Mouse (Mus musculus) testis, adult 2 months (tissue): ENCODE measurements at regions not wholly inside any gene's neighbourhood (a gene's known extent, or its start where the extent isn't known, plus 50 kb on each side); places are given as distances from the start of the nearest gene placed in this dataset.

Source experiments
- H3K27ac ChIP-seq: fragments of 200-500 bp; 2 replicates; pipeline ENCODE4 v1.5.1; 2012; ENCODE audit warnings: low read depth, low read length; ENCODE audit not compliant: control insufficient read depth, insufficient read depth
- H3K27me3 ChIP-seq: fragments of 200-500 bp; 2 replicates; pipeline ENCODE4 v1.6.1; 2012; ENCODE audit warnings: mild to moderate bottlenecking, low read length, moderate library complexity; ENCODE audit not compliant: control insufficient read depth, insufficient read depth
- H3K36me3 ChIP-seq: fragments of 200-500 bp; 2 replicates; pipeline ENCODE4 v1.6.1; 2012; ENCODE audit warnings: mild to moderate bottlenecking, low read length; ENCODE audit not compliant: control insufficient read depth, insufficient read depth
- H3K4me1 ChIP-seq: fragments of 200-500 bp; 2 replicates; pipeline ENCODE4 v1.6.1; 2012; ENCODE audit warnings: low read length; ENCODE audit not compliant: control insufficient read depth, insufficient read depth
- H3K4me3 ChIP-seq: fragments of 200-500 bp; 2 replicates; pipeline ENCODE4 v1.5.1; 2012; ENCODE audit warnings: low read depth, mild to moderate bottlenecking, low read length, moderate library complexity, mixed read lengths; ENCODE audit not compliant: control insufficient read depth
- CTCF ChIP-seq: fragments of 200-500 bp; IDR thresholded peaks from 2 replicates; pipeline ENCODE4 v1.5.1; 2012; ENCODE audit warnings: low read depth, mild to moderate bottlenecking, inconsistent platforms, low read length, moderate library complexity; ENCODE audit not compliant: control insufficient read depth, insufficient read depth, insufficient replicate concordance
- POLR2A ChIP-seq: fragments of 200-500 bp; IDR thresholded peaks from 2 replicates; pipeline ENCODE4 v1.6.1; 2012; ENCODE audit warnings: low read depth, mild to moderate bottlenecking, inconsistent platforms, low read length, moderate library complexity; ENCODE audit not compliant: control insufficient read depth

- H3K4me1 ChIP-seq = no peaks in the 10 kb centered on the region; the same call in 1 of the 2 replicates
- TF ChIP-seq CTCF (no peak), POLR2A (no peak)
- H3K27ac ChIP-seq = no peak overlapping the region
- H3K36me3 ChIP-seq = no peaks in the 10 kb centered on the region
- H3K27me3 ChIP-seq = no peaks in the 10 kb centered on the region
- no peak overlapping the region for H3K4me3 ChIP-seq
These were observed 1491.9 kb upstream of the Gm6569 start for GRCm38 (mm10) chr15:72342504-72342903.

GRCm38 (mm10) chr15:72343794-72344193 lies 1490.6 kb upstream of the Gm6569 start:
- no peak overlapping the region for H3K27ac ChIP-seq
- no peak overlapping the region for H3K4me3 ChIP-seq
- no peaks in the 10 kb centered on the region for H3K36me3 ChIP-seq
- no peak for TF ChIP-seq POLR2A
- H3K4me1 ChIP-seq = no peaks in the 10 kb centered on the region; the same call in 1 of the 2 replicates
- H3K27me3 ChIP-seq = no peaks in the 10 kb centered on the region

- H3K27me3 ChIP-seq = no peaks in the 10 kb centered on the region
- H3K4me1 ChIP-seq = no peaks in the 10 kb centered on the region
- no peak for TF ChIP-seq CTCF
- no peak for TF ChIP-seq POLR2A
- no peak overlapping the region for H3K27ac ChIP-seq
- H3K4me3 ChIP-seq = no peak overlapping the region
- no peaks in the 10 kb centered on the region for H3K36me3 ChIP-seq
These were observed 1481.0 kb upstream of the Gm6569 start for GRCm38 (mm10) chr15:72353371-72353770.

- no peaks in the 10 kb centered on the region for H3K36me3 ChIP-seq
- no peak overlapping the region for H3K27ac ChIP-seq
- TF ChIP-seq POLR2A (no peak), CTCF (no peak)
- H3K4me1 ChIP-seq = no peaks in the 10 kb centered on the region
- H3K4me3 ChIP-seq = no peak overlapping the region
- H3K27me3 ChIP-seq = no peaks in the 10 kb centered on the region
These were observed 1478.7 kb upstream of the Gm6569 start for GRCm38 (mm10) chr15:72355626-72356025.

GRCm38 (mm10) chr15:72359636-72360035 lies 1474.7 kb upstream of the Gm6569 start:
- Histone ChIP-seq H3K4me3 (no peak overlapping the region), H3K27ac (no peak overlapping the region), H3K27me3 (no peaks in the 10 kb centered on the region), H3K36me3 (no peaks in the 10 kb centered on the region), H3K4me1 (no peaks in the 10 kb centered on the region)
- TF ChIP-seq POLR2A (no peak), CTCF (no peak)

DNA sequence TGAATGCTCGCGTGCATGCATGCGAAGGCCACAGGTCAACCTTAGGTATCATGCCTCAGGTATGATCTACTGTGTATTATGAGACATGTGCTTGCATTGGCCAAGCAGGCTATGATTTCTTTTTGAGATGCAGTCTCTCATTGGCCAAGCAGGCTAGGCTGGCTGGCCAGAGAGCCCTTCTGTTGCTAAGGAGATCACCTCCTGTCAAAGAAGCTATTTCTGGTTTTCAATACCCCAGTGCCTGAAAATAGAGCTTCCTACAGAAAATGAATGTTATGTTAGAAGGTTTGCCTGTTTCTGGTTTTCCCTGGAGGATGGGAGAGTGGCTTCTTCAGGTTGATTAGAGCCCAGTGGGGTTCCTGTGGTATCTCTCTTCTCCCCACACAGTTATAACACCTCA lies 1474.3 kb upstream of the Gm6569 start:
- Histone ChIP-seq H3K27ac (no peak overlapping the region), H3K36me3 (no peaks in the 10 kb centered on the region), H3K4me3 (no peak overlapping the region), H3K27me3 (no peaks in the 10 kb centered on the region), H3K4me1 (no peaks in the 10 kb centered on the region)
- TF ChIP-seq CTCF = no peak

DNA sequence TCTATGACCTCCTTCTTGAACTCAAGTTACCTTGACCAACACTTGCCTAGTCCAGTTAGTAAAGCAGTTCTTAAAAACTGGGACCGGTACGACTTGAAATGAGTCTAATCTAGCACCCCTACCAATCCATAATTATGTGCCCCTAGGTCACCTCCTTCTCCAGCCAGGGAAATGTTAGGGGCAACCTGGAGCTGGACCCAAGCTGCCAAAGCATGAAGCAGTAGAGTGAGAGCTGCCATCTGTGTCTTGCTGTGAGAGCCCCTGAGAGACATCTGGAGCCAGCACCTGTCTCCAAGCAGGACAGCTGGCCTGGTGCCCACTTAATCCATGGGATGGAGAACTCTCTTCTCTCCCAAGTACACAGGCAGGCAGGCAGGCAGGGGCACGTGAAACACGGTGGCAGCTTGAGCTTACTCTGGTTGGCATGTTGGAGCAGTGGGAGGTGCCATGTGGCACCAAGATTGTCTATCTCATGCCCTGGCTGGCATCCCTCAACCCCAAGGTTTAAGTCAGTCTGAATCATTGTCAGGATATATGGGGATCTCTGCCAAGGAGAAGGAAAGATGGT lies 1473.8 kb upstream of the Gm6569 start:
- TF ChIP-seq POLR2A = no peak
- no peak for TF ChIP-seq CTCF
- H3K4me3 ChIP-seq = no peak overlapping the region
- H3K27me3 ChIP-seq = no peaks in the 10 kb centered on the region
- H3K4me1 ChIP-seq = peaks cover 3% of the 10 kb centered on the region
- no peak overlapping the region for H3K27ac ChIP-seq
- H3K36me3 ChIP-seq = no peaks in the 10 kb centered on the region

GRCm38 (mm10) chr15:72373041-72373440 lies 1461.3 kb upstream of the Gm6569 start:
- H3K27me3 ChIP-seq = no peaks in the 10 kb centered on the region
- no peak overlapping the region for H3K4me3 ChIP-seq
- no peaks in the 10 kb centered on the region for H3K4me1 ChIP-seq
- TF ChIP-seq CTCF (no peak), POLR2A (no peak)
- H3K36me3 ChIP-seq = no peaks in the 10 kb centered on the region
- H3K27ac ChIP-seq = no peak overlapping the region
